Mouse (Mus musculus) left cerebral cortex, postnatal 14 days (tissue): Measurements from ENCODE around the gene Nudt4. TPM values are rescaled to one million over a fixed set of nuclear protein-coding genes. Genes with fewer than 3 reads are reported as not detected.
A peak's percentile ranks its signal among the peaks of the same experiment; 100 is the strongest.

Experiments
- DNase-seq, 2 experiments: peaks; one replicate each; pipeline ENCODE4 v3.0.0; 2021 to 2022; ENCODE audit warnings: low spot score in 2 of 2, mixed read lengths in 1 of 2
- intact Hi-C: fragments of 180-260 bp; cut with DNase I; formaldehyde crosslinking; loops from one replicate; pipeline ENCODE4 v1.15.1; 2025
- long read RNA-seq, 2 experiments: library from polyadenylated mRNA; stranded (forward); transcript quantifications; one replicate each; pipeline ENCODE4 v2.0.0; 2021
- total RNA-seq, 2 experiments: library from RNA; stranded (reverse); gene quantifications; 2 replicates each; pipeline ENCODE4 v1.2.3; 2021

Nudt4 gene
- total RNA-seq: 100 to 1,000 TPM; 185 to 192 TPM
- long read RNA-seq, experiment 1, transcript Nudt4-201 (5 exons, 3,210 nt): major isoform, 129 of 216 reads
- long read RNA-seq, experiment 1, partial matches to known transcripts: 4 of 216 reads
- long read RNA-seq, experiment 1, other reads (novel, unspliced or antisense): 83 of 216 reads
- long read RNA-seq, experiment 2, transcript Nudt4-201 (5 exons, 3,210 nt): major isoform, 129 of 220 reads
- long read RNA-seq, experiment 2, partial matches to known transcripts: 1 of 220 reads
- long read RNA-seq, experiment 2, other reads (novel, unspliced or antisense): 90 of 220 reads

- peak; percentile 79 to 89 for DNase-seq
- intact Hi-C loops: loop anchor here (2.0 to 5.0 kb wide), 3 partner anchors 38 to 118 kb away; no protein-coding TSS in a partner anchor
These were observed at the start of gene Nudt4 for GRCm38 (mm10) chr10:95563851-95564845. Gene Nudt4 (minus strand): TSS chr10:95564146.

GRCm38 (mm10) chr10:95611331-95611721 is 47.4 kb upstream of the Nudt4 start:
- intact Hi-C loops: no loop called here
- DNase-seq: no peak

GRCm38 (mm10) chr10:95610666-95611330 is 46.9 kb upstream of the Nudt4 start:
- intact Hi-C loops: no loop called here
- peak in 1 of 2 experiments; percentile 17 for DNase-seq

GRCm38 (mm10) chr10:95604979-95605613 is 41.1 kb upstream of the Nudt4 start:
- peak in 1 of 2 experiments; percentile 23 for DNase-seq
- intact Hi-C loops: loop anchor here (5.0 kb wide), 2 partner anchors 43 to 102 kb away; partner anchors contain the start of gene Nudt4

- intact Hi-C loops: loop anchor here (5.0 kb wide), 2 partner anchors 38 to 107 kb away; partner anchors contain the start of gene Nudt4
- no peak for DNase-seq
These were observed 36.6 kb upstream of the Nudt4 start for GRCm38 (mm10) chr10:95600527-95600926.

DNA sequence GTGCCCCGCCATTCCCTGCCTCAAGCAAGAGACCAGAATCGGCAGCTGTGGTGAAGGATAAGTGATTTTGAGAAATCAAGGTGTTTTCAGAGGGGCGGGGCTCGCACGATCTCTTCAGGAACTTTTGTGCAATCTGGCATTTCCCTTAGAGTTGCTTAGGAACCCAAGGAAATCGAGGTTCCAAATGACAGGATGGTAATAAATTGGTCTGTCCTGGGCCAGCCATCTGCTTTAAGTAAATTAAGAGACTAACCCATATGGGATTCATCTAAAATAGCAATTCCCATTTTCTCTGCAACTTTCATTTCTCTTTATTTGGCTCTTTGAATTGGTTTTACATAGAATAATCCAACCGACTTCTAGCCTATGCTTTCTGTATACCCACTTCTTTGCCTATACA is 35.8 kb upstream of the Nudt4 start:
- peak; percentile 36 to 37 for DNase-seq
- intact Hi-C loops: loop anchor here (5.0 kb wide), 2 partner anchors 37 to 108 kb away; partner anchors contain the start of gene Nudt4

- no peak for DNase-seq
- intact Hi-C loops: no loop called here
These were observed 34.2 kb upstream of the Nudt4 start for GRCm38 (mm10) chr10:95598056-95598587.

DNA sequence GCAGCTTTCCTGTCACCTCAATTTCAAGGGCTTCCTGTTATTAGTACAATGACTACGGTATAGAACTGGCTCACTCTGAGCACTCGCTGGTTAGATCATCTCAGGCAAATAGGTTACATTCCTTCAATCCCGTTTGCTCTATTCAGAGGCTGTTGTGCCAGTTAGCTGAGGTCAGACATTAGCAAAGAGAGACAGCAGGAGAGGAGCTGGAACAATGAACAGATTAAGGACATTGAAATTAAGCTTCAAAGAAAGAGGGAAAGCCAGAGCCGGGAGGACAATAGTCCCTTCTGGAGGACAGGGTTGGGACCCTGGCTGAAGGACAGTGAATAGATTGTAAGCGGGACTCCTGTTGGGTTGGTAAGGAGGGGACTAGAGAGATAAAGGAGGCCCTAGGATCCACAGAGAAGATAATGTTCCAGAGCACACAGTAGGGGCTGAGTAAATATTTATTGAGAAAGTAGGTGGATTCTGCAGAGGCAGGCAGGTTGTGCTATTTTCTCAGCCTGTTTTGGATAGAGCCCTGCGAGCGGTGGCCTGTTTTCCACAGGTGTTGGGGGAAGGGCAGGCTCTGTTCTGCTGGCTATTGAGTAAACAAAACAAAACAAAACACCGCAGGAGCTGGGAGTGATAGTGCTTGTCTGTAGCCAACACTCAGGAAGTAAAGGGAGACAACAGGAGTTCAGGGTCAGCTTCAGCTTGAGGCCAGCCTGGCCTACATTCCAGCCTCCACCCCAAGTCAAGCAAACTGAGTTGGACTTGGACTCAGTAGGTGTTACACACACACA is 32.1 kb upstream of the Nudt4 start:
- no peak for DNase-seq
- intact Hi-C loops: no loop called here

DNA sequence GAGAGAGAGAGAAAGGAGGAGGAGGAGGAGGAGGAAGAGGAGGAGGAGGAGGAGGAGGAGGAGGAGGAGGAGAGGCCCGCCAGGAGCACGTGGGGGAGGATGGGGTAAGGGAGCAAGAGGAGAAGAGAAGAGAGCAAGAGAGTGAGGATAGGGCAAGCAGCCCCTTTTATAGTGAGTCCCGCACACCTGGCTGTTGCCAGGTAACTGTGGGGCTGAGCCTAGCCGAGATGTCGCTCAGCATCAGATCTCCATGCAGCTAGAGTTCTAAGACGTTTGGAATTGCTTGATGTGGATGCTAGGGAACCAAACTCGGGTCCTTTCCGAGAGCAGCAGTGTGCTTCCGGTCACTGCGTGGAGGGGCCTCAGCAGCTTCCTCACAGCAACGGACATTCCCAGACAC is 30.5 kb upstream of the Nudt4 start:
- DNase-seq: no peak
- intact Hi-C loops: no loop called here

GRCm38 (mm10) chr10:95591257-95591656 is 27.3 kb upstream of the Nudt4 start:
- DNase-seq: no peak
- intact Hi-C loops: no loop called here

DNA sequence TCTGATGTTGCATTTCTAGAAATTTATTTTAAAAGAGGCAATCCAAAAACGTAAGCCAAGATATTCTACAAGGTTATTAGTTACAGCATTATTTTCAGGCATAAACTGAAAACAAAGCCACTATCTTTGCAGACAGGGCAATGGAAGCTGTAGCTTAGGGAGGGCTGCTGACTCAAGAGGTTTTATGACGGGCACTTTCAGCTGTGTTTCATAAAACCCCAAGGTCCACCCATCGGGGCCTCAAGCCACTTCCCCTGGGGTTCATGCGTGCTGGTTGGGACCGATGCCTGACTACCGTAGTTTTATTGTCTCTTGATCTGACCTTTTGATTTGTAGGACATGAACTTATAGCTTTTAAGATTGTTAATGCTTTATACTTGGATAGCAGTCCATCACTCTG is 26.2 kb upstream of the Nudt4 start:
- no peak for DNase-seq
- intact Hi-C loops: no loop called here

DNA sequence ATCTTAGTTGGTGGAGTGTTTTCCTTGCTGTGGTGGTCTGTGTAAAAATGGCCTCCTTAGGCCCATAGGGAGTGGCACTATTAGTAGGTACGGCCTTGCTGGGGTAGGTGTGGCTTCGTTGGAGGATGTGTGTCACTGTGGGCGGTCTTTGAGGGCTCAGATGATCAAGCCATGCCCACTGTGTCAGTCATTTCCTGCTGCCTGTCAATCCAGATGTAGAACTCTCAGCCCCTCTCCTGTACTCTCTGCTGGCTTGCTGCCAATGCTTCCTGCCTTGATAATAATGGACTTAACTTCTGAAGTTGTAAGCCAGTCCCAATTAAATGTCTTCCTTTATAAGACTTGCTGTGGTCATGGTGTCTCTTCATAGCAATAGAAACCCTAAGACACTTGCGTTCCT is 25.2 kb upstream of the Nudt4 start:
- intact Hi-C loops: no loop called here
- DNase-seq: no peak

GRCm38 (mm10) chr10:95587509-95588220 is 23.7 kb upstream of the Nudt4 start:
- intact Hi-C loops: no loop called here

GRCm38 (mm10) chr10:95585554-95585953 is 21.6 kb upstream of the Nudt4 start:
- intact Hi-C loops: no loop called here

More at GRCm38 (mm10) chr10:95587509-95588220, 23.7 kb upstream of the Nudt4 start:
- DNase-seq: no peak

DNA sequence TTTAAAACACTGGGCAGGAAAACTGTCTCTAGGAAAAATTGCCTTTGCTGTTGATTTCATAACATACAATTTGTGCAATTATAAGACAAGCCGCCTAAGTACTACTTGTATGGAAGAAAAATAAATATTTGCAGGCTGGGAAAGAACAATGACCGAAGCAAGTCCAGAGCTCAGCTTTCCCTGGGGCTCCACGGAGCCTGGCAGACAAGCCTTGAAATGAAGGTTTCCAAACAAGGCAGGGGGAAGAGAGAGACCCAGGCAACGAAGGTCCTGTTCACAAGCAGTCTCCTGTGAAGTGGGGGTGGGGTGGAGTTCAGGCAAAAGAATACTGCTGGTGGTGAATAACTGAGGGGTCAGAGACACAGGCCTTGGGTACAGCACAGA is 13.6 kb upstream of the Nudt4 start:
- DNase-seq: no peak
- intact Hi-C loops: no loop called here

More at GRCm38 (mm10) chr10:95585554-95585953, 21.6 kb upstream of the Nudt4 start:
- DNase-seq: no peak

DNA sequence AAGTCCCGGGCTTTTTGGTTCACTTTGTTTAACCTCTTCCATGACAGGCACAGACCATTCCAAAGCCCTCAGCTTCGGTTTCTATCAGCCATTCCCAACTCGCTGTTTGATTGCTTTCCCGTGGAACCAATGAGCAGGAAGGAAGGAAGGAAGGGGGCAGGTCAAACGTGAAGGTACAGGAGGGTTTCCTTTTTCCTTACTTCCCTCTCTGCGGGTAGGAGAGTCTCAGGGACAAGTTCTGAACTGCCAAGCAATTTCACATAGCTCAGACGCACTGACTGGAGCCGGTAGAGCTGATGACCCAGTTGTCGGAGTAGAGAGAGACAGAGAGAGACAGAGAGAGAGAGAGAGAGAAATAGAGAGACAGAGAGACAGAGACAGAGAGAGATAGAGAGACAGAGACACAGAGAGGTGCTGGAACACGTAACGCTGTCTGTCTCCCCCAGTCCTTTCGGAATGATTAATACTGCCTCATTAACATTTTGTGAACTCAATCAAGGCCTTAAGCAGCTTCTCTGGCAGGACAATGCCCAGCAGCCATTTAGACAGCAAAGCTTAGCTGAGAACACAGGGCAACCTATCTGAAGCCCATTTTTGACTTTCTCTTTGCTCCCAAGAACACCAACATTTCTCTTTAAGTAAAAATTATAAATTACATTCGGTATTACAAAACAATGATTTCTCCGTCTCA is 13.1 kb upstream of the Nudt4 start:
- intact Hi-C loops: no loop called here

DNA sequence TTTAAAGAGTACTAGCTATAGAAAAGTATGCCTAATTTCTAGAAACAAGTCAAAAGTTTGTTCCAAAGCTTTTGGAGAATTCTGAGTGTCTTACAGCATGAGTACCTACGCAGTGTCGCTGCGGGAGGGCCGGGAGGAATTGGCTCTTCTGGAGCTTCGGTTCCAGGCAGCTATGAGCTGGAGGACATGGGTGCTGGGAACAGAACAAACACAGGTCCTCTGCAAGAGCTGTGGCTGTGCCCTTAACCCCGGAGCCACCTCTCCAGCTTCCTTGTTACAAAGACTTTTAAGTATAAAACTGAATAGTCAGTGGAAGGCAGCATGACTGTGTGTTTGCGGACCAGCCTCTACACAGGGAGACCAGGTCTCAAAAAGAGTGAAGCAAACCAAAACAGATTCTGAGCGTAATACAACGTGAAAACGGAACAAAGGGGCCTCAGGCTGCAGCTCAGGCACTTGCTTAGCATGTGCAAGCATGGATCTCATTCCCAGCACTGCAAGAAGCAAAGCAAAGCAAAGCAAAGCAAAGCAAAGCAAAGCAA is 12.0 kb upstream of the Nudt4 start:
- DNase-seq: no peak
- intact Hi-C loops: no loop called here

More for the DNA sequence above, 13.1 kb upstream of the Nudt4 start:
- no peak for DNase-seq
